ENCODE assay signal across 8 mouse cellular contexts in the genomic region with DNA sequence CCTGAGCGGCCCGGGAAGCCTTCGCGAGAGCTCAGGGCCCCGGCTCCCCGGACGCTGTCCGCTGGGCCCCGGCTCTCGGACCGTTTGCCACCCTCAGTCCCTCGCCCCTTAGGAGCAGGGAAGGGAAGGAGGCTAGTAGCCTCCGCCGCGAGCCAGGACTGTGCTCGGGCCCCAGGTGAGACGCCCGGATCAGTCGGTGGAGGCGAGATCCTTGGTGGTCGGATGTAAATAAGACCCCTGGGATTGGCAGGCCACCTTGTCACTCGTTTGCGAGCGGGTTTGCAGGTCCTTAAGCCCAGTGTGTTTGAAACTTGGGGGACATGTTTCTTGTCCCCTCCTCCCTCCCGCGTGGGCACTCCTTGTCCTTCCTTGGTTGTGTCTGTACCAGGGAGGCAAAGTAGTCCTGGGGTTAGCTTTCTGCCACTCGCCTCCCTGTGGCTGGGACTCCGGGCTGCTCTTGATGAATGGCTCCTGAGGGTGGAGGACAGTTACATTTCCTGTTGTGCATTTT. TPM values are rescaled to one million over a fixed set of nuclear protein-coding genes. Genes with fewer than 3 reads are reported as not detected.
DNase-seq lines count a peak whose midpoint lies in the region; ATAC-seq and TF ChIP-seq lines count a peak whose summit lies in the region.

No protein-coding gene starts in this region.

- no peak for TF ChIP-seq CTCF in bone marrow, adult 2 months (IDR thresholded peaks at IDR 0.05; ENCODE audit: control insufficient read depth, insufficient read depth, low read length)

- under 1% methylated on average over 28 of the region's 28 CpGs for WGBS in bone marrow, adult 2 months
- WGBS in forebrain, embryonic 15.5 days: 0% methylated on average over 28 of the region's 28 CpGs
- WGBS in hindbrain, embryonic 10.5 days: under 1% methylated on average over 28 of the region's 28 CpGs
- under 1% methylated on average over 28 of the region's 28 CpGs for WGBS in lung, embryonic 15.5 days

- no peak for TF ChIP-seq POLR2A in bone marrow, adult 2 months (IDR thresholded peaks at IDR 0.05; ENCODE audit: borderline replicate concordance, control insufficient read depth, low read depth, low read length)

- peak; percentile 76 for DNase-seq in MN1 (ENCODE audit: low spot score)
- peak; percentile 67 for DNase-seq in hindbrain, embryonic 10.5 days (ENCODE audit: low spot score)
- DNase-seq in layer of hippocampus, adult 8-10 months (ENCODE audit: low spot score in 2 of 2): peak; percentile 27 to 32
- DNase-seq in ovary, adult 18-20 months (ENCODE audit: low spot score): peak; percentile 40
- DNase-seq in c-Kit-positive CD71-positive TER-119-positive erythroid progenitor cells, embryonic 14.5 days (ENCODE audit: low spot score): no peak

- H3K4me3 ChIP-seq in bone marrow, adult 2 months (replicated peaks; ENCODE audit: control insufficient read depth, low read depth, low read length): peak overlapping the region; percentile 99
- peak overlapping the region; percentile 95 for H3K4me3 ChIP-seq in forebrain, embryonic 15.5 days
- peak overlapping the region; percentile 81 for H3K4me3 ChIP-seq in hindbrain, embryonic 10.5 days
- H3K4me3 ChIP-seq in lung, embryonic 15.5 days: peak overlapping the region; percentile 94

- no peaks in the 10 kb centered on the region for H3K9me3 ChIP-seq in forebrain, embryonic 15.5 days
- H3K9me3 ChIP-seq in hindbrain, embryonic 10.5 days: peaks cover 11% of the 10 kb centered on the region
- no peaks in the 10 kb centered on the region; the same call in 1 of the 2 replicates for H3K9me3 ChIP-seq in lung, embryonic 15.5 days

- no peaks in the 10 kb centered on the region for H3K36me3 ChIP-seq in forebrain, embryonic 15.5 days
- peaks cover 8% of the 10 kb centered on the region for H3K36me3 ChIP-seq in hindbrain, embryonic 10.5 days
- no peaks in the 10 kb centered on the region for H3K36me3 ChIP-seq in lung, embryonic 15.5 days

- peaks cover 2% of the 10 kb centered on the region; the same call in 1 of the 2 replicates for H3K4me1 ChIP-seq in bone marrow, adult 2 months (ENCODE audit: control insufficient read depth, insufficient read depth, low read length)
- peaks cover 14% of the 10 kb centered on the region for H3K4me1 ChIP-seq in forebrain, embryonic 15.5 days
- H3K4me1 ChIP-seq in hindbrain, embryonic 10.5 days (replicated peaks): peaks cover 34% of the 10 kb centered on the region
- H3K4me1 ChIP-seq in lung, embryonic 15.5 days: peaks cover 30% of the 10 kb centered on the region

- peak overlapping the region; percentile 100 for H3K27ac ChIP-seq in bone marrow, adult 2 months (ENCODE audit: control insufficient read depth, insufficient read depth, low read depth, low read length, poor library complexity)
- peak overlapping the region; percentile 87 for H3K27ac ChIP-seq in forebrain, embryonic 15.5 days (replicated peaks)
- H3K27ac ChIP-seq in hindbrain, embryonic 10.5 days: peak overlapping the region; percentile 97
- peak overlapping the region; percentile 97 for H3K27ac ChIP-seq in lung, embryonic 15.5 days

- peak; percentile 23 for ATAC-seq in forebrain, embryonic 15.5 days (replicated peaks)
- peak; percentile 8; the same call in 1 of the 2 replicates for ATAC-seq in lung, embryonic 15.5 days (ENCODE audit: borderline replicate concordance, extremely low read depth, low FRiP score, low TSS enrichment)

- H3K27me3 ChIP-seq in forebrain, embryonic 15.5 days: no peaks in the 10 kb centered on the region
- peaks cover 5% of the 10 kb centered on the region; the same call in 1 of the 2 replicates for H3K27me3 ChIP-seq in hindbrain, embryonic 10.5 days (ENCODE audit: insufficient read depth, poor library complexity, severe bottlenecking)
- H3K27me3 ChIP-seq in lung, embryonic 15.5 days: no peaks in the 10 kb centered on the region

- peak overlapping the region; percentile 94 for H3K9ac ChIP-seq in forebrain, embryonic 15.5 days (replicated peaks)
- peak overlapping the region; percentile 99 for H3K9ac ChIP-seq in lung, embryonic 15.5 days

- H3K4me2 ChIP-seq in forebrain, embryonic 15.5 days (replicated peaks): peak overlapping the region; percentile 83
- H3K4me2 ChIP-seq in lung, embryonic 15.5 days: peak overlapping the region; percentile 80

RNA-seq across cellular contexts. Expression of a gene that starts 1.8 kb away (rescaled TPM):
- 55.3 and 63.2 TPM in 2 replicates for polyA plus RNA-seq in bone marrow, adult 2 months (2011; ENCODE audit: insufficient read depth, insufficient read length, low replicate concordance, missing spikeins)
- polyA plus RNA-seq in forebrain, embryonic 15.5 days (2015; fragmentation: Nextera tagmentation; extraction: Ambion mirVana): 7.2 and 9.6 TPM in 2 replicates
- polyA plus RNA-seq in hindbrain, embryonic 10.5 days (2016; fragmentation: Nextera tagmentation; extraction: Ambion mirVana): 9.1 TPM in 2 replicates
- 10 to 100 TPM; 50.8 to 60.3 (median 54.0) TPM for total RNA-seq in layer of hippocampus, adult 8-10 months (2022)
- 30.2 and 33.7 TPM in 2 replicates for polyA plus RNA-seq in lung, embryonic 15.5 days (2015; fragmentation: Nextera tagmentation; extraction: Ambion mirVana)
